Mouse (Mus musculus) testis, postnatal 14 days (tissue): ENCODE results near the gene Timeless.
"Not testable (repeated sequence)": the region's sequence is repeated elsewhere in the genome, so short reads cannot be mapped to it uniquely, and the experiment has no call there.

Source experiments
- DNase-seq: peaks from one replicate; pipeline ENCODE4 v3.0.0; 2021; ENCODE audit warnings: low spot score

The Timeless gene

GRCm38 (mm10) chr10:128231697-128232419 lies at the start of gene Timeless:
Gene Timeless, plus strand, starts transcription at chr10:128232065.
- DNase-seq = peak; percentile 85

GRCm38 (mm10) chr10:128184296-128184695 lies 47.6 kb upstream of the Timeless start:
- DNase-seq = no peak

- no peak for DNase-seq
These were observed 46.5 kb upstream of the Timeless start for GRCm38 (mm10) chr10:128185277-128185940.

GRCm38 (mm10) chr10:128185959-128186358 lies 45.9 kb upstream of the Timeless start:
- DNase-seq = peak; percentile 71

- no peak for DNase-seq
These were observed 44.7 kb upstream of the Timeless start for GRCm38 (mm10) chr10:128187181-128187605.

- peak; percentile 42 for DNase-seq
These were observed 43.5 kb upstream of the Timeless start for GRCm38 (mm10) chr10:128188242-128188877.

- DNase-seq = no peak
These were observed 40.4 kb upstream of the Timeless start for GRCm38 (mm10) chr10:128191472-128191871.

- DNase-seq = not testable (repeated sequence)
These were observed 39.7 kb upstream of the Timeless start for GRCm38 (mm10) chr10:128192030-128192766.

GRCm38 (mm10) chr10:128193113-128193512 lies 38.8 kb upstream of the Timeless start:
- no peak for DNase-seq

GRCm38 (mm10) chr10:128194024-128194550 lies 37.8 kb upstream of the Timeless start, which contains the start of gene Gls2:
Gene Gls2, plus strand, starts transcription at chr10:128194457.
- DNase-seq = peak; percentile 95

GRCm38 (mm10) chr10:128194551-128195461 lies 37.1 kb upstream of the Timeless start:
- DNase-seq = no peak

- no peak for DNase-seq
These were observed 30.0 kb upstream of the Timeless start for GRCm38 (mm10) chr10:128201856-128202255.

- DNase-seq = no peak
These were observed 26.9 kb upstream of the Timeless start for GRCm38 (mm10) chr10:128204941-128205340.

- no peak for DNase-seq
These were observed 23.5 kb upstream of the Timeless start for GRCm38 (mm10) chr10:128208326-128208725.

GRCm38 (mm10) chr10:128209311-128210009 lies 22.4 kb upstream of the Timeless start:
- DNase-seq = no peak

- no peak for DNase-seq
These were observed 21.7 kb upstream of the Timeless start for GRCm38 (mm10) chr10:128210131-128210530.

GRCm38 (mm10) chr10:128210954-128211353 lies 20.9 kb upstream of the Timeless start:
- DNase-seq = no peak

- peak; percentile 87 for DNase-seq
These were observed 20.3 kb upstream of the Timeless start, which contains the start of gene Spryd4 for GRCm38 (mm10) chr10:128211390-128212108. Gene Spryd4, minus strand, starts transcription at chr10:128211807.

- DNase-seq = no peak
These were observed 19.7 kb upstream of the Timeless start for GRCm38 (mm10) chr10:128212148-128212547.
